ENCODE assay signal across 20 mouse cellular contexts in the genomic region with DNA sequence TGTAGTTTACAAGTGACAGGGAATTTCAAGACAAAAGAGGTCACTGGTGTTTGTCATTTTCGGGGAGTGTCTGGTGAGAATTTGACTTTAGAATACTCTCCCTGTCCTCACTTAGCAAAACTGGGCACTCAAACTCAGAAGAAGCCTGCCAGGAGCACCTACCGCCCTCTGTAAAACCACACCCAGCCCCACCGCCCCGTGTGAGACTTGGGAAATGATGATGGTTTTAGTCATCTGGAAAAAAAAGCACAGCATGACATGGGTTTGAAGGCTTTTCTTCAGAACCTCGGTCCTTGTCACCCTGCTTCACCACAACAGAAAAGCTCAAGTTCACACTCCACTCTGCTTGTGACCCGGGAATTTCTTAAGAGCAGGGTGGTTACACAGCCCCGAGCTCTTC.
DNase-seq lines count a peak whose midpoint lies in the region; ATAC-seq lines count a peak whose summit lies in the region.
"Had no signal": no experiment of that assay in that cellular context is flagged by ENCODE, and none has a peak within 500 bp of the region (broad histone marks: within the 10 kb centered on the region; RNA-seq: fewer than 3 reads in every experiment).

No protein-coding gene starts in this region.

- peaks cover 19% of the 10 kb centered on the region for H3K4me1 ChIP-seq in forebrain, embryonic 12.5 days

- H3K36me3 ChIP-seq in forebrain, embryonic 12.5 days (replicated peaks) = no peaks in the 10 kb centered on the region
- H3K36me3 ChIP-seq: embryonic facial prominence, embryonic 10.5 days had no signal

- WGBS in forebrain, embryonic 12.5 days = 42% methylated on average over 7 of the region's 7 CpGs

- no peak overlapping the region for H3K4me2 ChIP-seq in forebrain, embryonic 12.5 days

- DNase-seq in 3134 (ENCODE audit: extremely low read depth, insufficient read length, low spot score) (peak; percentile 65), 3T3-L1 (ENCODE audit: low read depth, low spot score) (peak; percentile 81)
- DNase-seq in Muller cell, postnatal 12 days (ENCODE audit: inconsistent ontology term) = peak; percentile 80
- peak; percentile 82 for DNase-seq in induced T-regulatory cell, adult 2 months (ENCODE audit: low read depth)
- no peak for DNase-seq in spleen, postnatal 36 days (ENCODE audit: low spot score in 2 of 2)
- DNase-seq in left cerebral cortex, postnatal 4 days = no peak
- DNase-seq: adrenal gland, adult 2 months; cerebellum, adult 11-12 months; cerebellum, postnatal 10 days; gastrocnemius, postnatal 25 days; heart, adult 2 months; heart, postnatal 4 days; kidney, adult 18-20 months; kidney, postnatal 10 days; lung, postnatal 4 days; right cerebral cortex, postnatal 25 days; spleen, adult 18-20 months had no signal

- no peak for ATAC-seq in forebrain, embryonic 12.5 days (ENCODE audit: low FRiP score)
- ATAC-seq: Patski had no signal

- H3K27ac ChIP-seq in forebrain, embryonic 12.5 days = no peak overlapping the region
- H3K27ac ChIP-seq: embryonic facial prominence, embryonic 10.5 days; heart, adult 2 months had no signal

- H3K9me3 ChIP-seq in forebrain, embryonic 12.5 days = no peaks in the 10 kb centered on the region
- H3K9me3 ChIP-seq: embryonic facial prominence, embryonic 10.5 days had no signal

- intact Hi-C loops in left cerebral cortex, postnatal 4 days (cut with DNase I) = no loop called here

- no peak overlapping the region for H3K9ac ChIP-seq in forebrain, embryonic 12.5 days

- H3K27me3 ChIP-seq in forebrain, embryonic 12.5 days = peaks cover 16% of the 10 kb centered on the region
- H3K27me3 ChIP-seq: Patski had no signal

- no peak overlapping the region for H3K4me3 ChIP-seq in forebrain, embryonic 12.5 days (replicated peaks)
- H3K4me3 ChIP-seq: embryonic facial prominence, embryonic 10.5 days; heart, adult 2 months had no signal

Comparison
In these comparisons a context has a peak if more than half of its experiments do, and no peak if none do; other contexts are left out.
1. DNase-seq: peak in 3134 (single experiment), 3T3-L1 (single experiment), Muller cell, postnatal 12 days (single experiment) and induced T-regulatory cell, adult 2 months (single experiment); none in spleen, postnatal 36 days (0 of 2) and left cerebral cortex, postnatal 4 days (single experiment).